14 mouse cellular contexts compared by ENCODE assay signal in the genomic region with DNA sequence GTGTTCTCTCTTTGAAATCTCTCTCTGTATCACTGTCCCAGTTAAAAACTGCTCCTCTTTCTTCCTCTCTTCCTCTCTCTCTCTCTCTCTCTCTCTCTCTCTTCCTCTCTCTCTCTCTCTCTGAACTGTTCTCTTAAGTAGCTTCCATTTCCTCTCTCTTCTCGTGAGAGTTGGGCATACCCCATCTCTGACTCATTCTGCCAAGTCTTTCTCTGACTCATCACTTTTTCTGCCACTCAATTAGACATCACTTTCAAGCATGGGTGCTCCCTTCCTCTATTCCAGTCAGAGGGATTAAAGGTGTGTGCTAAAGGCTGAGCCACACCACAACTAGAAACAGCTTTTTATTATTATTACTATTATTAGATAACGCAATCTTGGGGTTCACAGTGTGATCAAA.
"Had no signal": no experiment of that assay in that cellular context is flagged by ENCODE, and none has a peak within 500 bp of the region (broad histone marks: within the 10 kb centered on the region; RNA-seq: fewer than 3 reads in every experiment).

No protein-coding gene starts in this region.

- H3K9me3 ChIP-seq: kidney, embryonic 15.5 days; limb, embryonic 15.5 days; liver, embryonic 12.5 days; midbrain, embryonic 13.5 days; neural tube, embryonic 15.5 days had no signal

- H3K4me3 ChIP-seq: kidney, embryonic 15.5 days; limb, embryonic 15.5 days; liver, embryonic 12.5 days; midbrain, embryonic 13.5 days; myocyte; neural tube, embryonic 15.5 days had no signal

- H3K9ac ChIP-seq: kidney, embryonic 15.5 days; limb, embryonic 15.5 days; liver, embryonic 12.5 days; lung, embryonic 14.5 days; midbrain, embryonic 13.5 days; neural tube, embryonic 15.5 days had no signal

- H3K27me3 ChIP-seq: kidney, embryonic 15.5 days; limb, embryonic 15.5 days; liver, embryonic 12.5 days; midbrain, embryonic 13.5 days; neural tube, embryonic 15.5 days had no signal

- H3K36me3 ChIP-seq: kidney, embryonic 15.5 days; limb, embryonic 15.5 days; liver, embryonic 12.5 days; midbrain, embryonic 13.5 days; neural tube, embryonic 15.5 days had no signal

- H3K4me1 ChIP-seq: kidney, embryonic 15.5 days; limb, embryonic 15.5 days; midbrain, embryonic 13.5 days; neural tube, embryonic 15.5 days had no signal

- DNase-seq: kidney, postnatal 14 days; layer of hippocampus, postnatal 36 days; lung, embryonic 14.5 days; lung, postnatal 14 days; right cerebral cortex, adult 18-20 months; right cerebral cortex, postnatal 25 days; thymus, adult 2 months; thymus, postnatal 4 days had no signal

- H3K27ac ChIP-seq: kidney, embryonic 15.5 days; limb, embryonic 15.5 days; liver, embryonic 12.5 days; midbrain, embryonic 13.5 days; neural tube, embryonic 15.5 days had no signal

- ATAC-seq: liver, embryonic 12.5 days; midbrain, embryonic 13.5 days had no signal

- H3K4me2 ChIP-seq: kidney, embryonic 15.5 days; limb, embryonic 15.5 days; liver, embryonic 12.5 days; lung, embryonic 14.5 days; midbrain, embryonic 13.5 days; neural tube, embryonic 15.5 days had no signal
